Mouse (Mus musculus) retina, adult 2 months (tissue): ENCODE measurements around the gene Capn5.

Experiments
- DNase-seq: peaks from one replicate; pipeline ENCODE4 v3.0.0-alpha.2; 2012; ENCODE audit warnings: low read depth, low spot score

Gene Capn5

DNA sequence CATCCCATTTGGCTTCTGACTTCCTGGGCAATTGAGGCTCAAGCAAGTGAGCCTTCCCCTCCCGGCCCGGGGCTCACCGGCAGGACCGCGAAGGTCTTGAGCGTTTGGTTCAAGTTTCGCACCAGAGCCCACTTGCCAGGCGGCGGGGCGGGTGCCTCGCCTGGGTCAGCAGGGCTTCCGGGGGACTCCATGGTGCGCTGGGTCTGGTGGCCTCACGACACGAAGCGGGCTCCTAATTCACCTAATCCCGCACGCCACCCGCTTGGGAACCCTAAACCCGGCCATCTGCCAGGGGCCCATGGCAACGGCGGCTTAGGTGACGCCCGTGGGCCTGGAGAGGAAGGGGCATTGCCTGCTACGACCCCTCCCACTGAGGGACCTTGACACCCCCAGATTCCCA is 66.8 kb downstream of the Capn5 start:
- no peak for DNase-seq

DNA sequence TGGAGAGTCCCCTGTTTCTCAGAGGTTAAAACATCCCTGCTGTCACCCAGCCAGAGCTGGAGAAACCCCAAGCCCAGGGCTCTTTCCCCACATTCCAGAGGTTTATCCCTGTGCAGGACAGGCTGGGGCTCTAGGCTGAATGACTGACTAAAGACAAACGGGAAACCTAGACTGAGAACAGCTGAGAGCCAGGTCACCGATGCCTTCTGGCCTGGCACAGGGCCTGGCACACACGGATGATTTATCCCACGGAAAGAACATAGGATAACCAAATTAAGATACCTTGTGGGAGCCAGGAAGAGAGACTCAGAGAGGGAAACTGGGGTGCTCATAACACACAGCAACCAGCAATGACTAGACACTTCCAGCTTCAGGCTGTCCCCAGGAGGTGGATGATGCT is 68.3 kb downstream of the Capn5 start:
- no peak for DNase-seq

- no peak for DNase-seq
Observed at GRCm38 (mm10) chr7:98108636-98109430, 69.2 kb downstream of the Capn5 start.

DNA sequence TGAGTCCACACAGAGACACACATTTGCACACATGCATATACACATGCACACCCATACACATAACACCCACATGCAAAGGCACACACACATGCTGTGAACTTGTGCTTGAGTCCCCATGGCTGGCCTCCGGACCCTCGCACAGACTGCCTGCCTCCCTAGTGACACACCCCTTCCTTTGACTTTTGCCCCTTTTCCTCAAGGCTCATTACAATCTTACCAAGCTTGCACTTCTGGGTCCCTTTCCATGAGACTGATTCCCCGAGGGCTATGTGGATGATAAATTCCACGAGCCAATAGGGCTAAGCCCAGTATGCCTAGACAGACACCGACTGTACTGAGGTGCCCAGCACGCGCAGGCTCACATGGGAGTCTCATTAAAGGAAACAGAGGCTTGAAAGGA is 71.8 kb downstream of the Capn5 start:
- DNase-seq: no peak

- no peak for DNase-seq
Observed at GRCm38 (mm10) chr7:98104481-98105435, 73.3 kb downstream of the Capn5 start.

DNA sequence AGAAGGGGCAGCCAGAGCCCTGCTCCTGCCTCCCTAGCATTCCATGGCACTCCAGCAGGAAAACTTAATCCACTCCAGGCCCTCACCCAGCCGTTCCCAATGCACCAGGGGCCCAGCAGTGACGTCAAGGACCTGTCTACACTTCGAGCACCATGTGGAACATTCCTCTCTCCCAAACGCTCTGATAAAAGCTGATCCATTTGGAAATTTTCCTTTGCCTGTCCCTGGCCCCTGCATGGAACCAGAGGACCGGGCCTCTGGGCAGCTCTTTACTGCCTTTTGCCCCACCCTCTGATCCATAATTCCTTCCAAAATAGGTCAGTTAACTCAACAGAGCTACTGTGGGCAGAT is 74.2 kb downstream of the Capn5 start:
- DNase-seq: no peak

DNA sequence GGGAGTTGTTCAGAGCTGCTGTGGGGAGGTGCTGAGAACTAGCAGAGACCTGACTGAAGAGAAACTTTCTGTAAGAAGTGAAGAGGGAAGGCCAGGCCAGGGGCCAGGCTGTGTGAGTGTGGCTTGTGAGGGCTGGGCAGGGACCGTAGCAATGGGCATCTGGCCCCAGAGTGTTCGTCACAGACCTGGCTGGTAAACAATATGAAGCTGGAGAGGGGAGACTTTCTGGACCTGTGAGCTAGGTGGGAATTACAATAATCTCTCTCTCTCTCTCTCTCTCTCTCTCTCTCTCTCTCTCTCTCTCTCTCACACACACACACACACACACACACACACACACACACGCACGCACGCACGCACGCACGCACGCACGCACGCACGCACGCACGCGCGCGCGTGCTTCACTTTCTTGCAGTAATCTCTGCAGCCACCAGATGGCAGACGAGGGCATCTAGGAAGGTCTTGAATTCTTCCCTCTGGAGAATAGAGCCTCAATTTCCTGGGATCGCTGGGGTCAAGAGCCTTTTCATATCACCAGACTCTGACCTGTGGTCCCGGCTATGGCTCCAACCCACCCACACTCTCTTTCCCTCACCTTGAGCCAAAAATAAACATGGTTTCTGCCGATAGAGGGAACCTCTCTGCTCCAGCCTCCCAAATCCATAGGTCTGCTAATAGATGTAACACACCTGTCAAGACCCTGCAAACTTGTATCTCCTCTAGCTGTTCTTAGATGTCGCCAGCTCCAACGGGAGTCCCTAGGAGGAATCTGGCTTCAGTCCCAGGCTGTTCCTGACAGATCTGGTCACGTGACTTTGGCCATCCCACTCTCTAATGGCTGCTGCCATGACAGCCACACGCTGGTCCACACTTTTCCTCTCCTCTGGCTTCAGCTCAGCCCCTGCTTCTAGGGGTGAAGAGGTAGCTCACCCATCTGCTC is 74.8 kb downstream of the Capn5 start:
- peak; percentile 80 for DNase-seq

GRCm38 (mm10) chr7:98102488-98102887 is 75.6 kb downstream of the Capn5 start:
- no peak for DNase-seq

- DNase-seq: no peak
Observed at GRCm38 (mm10) chr7:98097557-98097956, 80.5 kb downstream of the Capn5 start.

DNA sequence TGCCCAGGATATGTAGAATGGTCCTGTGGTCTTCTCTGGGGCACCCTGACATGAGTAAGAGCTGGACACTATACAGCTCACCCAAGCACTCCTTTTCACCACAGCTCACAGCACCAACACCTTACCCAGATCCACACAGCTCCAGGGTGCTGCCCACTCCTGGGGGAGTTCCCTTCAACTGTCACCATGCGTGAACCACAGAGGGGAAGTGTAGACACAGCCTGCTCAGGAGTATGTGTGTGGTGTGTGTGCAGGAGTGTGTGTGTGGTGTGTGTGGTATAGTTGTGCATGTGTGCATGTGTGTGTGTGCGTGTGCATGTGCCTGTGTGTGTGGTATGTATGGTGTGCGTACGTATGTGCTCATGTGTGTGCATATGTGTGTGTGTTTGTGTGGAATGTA is 82.2 kb downstream of the Capn5 start:
- DNase-seq: no peak

- DNase-seq: no peak
Observed at GRCm38 (mm10) chr7:98086346-98086745, 91.7 kb downstream of the Capn5 start.

DNA sequence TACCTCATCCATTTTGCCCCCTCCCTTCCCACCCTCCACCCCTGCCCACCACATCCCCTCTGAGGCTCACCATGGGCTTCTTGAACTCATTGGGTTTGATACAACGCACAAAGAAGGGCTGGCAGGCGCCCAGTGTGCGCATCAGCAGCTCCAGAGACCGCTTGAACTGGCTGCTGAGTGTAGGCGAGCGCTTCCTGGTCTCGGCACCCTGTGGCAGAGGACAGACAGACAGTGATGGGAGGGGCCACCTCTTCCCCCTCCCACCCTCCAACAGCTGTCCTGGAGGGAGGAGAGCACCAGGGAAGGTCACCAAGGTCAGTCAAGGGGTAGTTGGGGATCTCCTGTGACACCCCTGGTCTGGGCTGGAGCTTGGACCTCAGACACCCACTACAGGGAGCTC is 92.8 kb downstream of the Capn5 start:
- no peak for DNase-seq

DNA sequence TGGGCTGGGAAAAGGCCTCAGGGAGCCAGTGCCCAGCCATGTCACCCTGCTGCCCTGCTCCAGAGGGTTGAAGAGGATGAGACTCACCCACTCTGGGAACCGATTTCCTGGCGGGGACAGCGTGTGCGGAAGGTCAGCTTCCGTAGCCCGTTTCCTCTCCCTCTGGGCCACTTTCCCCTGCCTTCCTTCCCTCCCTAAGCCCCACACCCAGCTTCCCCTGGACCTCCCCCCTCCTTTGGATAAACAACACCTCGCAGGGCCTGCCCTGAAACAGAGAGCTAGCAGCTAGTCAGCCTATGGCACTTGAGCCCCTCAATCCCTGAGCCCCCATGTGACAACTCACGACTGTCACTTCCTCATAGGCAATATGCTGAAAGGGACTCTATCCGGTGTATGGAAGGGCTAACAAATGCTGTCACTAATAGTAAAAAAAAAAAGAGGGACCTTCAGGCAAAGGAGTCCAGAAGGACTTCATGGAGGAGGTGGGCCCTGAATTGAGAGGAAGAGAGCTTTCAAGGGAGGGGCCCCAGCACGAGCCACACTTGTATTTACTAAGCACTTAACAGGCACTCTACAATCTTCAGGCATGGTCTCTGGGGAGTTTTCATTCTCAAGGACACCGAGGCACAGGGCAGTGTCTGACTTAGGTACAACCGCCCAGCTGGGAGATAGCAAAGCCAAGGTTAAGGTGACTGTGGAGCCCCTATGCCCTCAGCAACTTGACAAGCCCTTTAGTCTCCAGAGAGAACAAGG is 93.4 kb downstream of the Capn5 start:
- no peak for DNase-seq

DNA sequence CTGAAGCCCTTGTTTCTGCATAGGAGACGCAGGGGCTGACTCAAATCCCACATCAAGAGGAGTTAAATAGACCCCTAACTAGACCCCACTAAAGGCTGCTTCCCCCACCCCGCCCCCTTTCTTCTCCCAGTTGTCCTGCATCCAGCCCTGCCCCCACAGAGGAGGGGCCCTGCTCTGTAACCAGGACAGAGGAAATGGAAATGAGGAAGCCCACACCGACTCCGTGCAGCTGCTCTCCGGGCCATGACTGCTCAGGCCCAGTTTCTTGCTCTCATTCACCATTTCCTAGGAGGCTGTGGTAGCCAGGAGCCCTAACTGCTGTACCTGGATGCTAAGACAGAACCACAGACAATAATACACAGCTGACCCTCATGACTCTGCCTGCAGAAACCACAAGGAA is 95.7 kb downstream of the Capn5 start:
- DNase-seq: no peak

GRCm38 (mm10) chr7:98077453-98077852 is 100.6 kb downstream of the Capn5 start:
- no peak for DNase-seq

GRCm38 (mm10) chr7:98071620-98072019 is 106.5 kb downstream of the Capn5 start:
- peak; percentile 61 for DNase-seq
